Mouse (Mus musculus) midbrain, embryonic 16.5 days (tissue): Measurements from ENCODE around the gene Sytl2. TPM values are rescaled to one million over a fixed set of nuclear protein-coding genes. Genes with fewer than 3 reads are reported as not detected.
A peak's percentile ranks its signal among the peaks of the same experiment; 100 is the strongest.

ENCODE experiments used
- ATAC-seq: fragments of 200-750 bp; cut with Nextera tagmentation; 2 replicates; pipeline ENCODE4 v1.8.0; 2017; ENCODE audit warnings: moderate TSS enrichment
- H3K27ac ChIP-seq: fragments of 300-500 bp; sonication (generic); 2 replicates; pipeline ENCODE4 v1.5.1; 2014; ENCODE audit warnings: mild to moderate bottlenecking, low read length, mixed read lengths
- H3K27me3 ChIP-seq: fragments of 300-500 bp; sonication (generic); 2 replicates; pipeline ENCODE4 v1.6.1; 2014; ENCODE audit warnings: low read depth, low read length, mixed read lengths; ENCODE audit not compliant: control insufficient read depth, insufficient read depth
- H3K36me3 ChIP-seq: fragments of 300-500 bp; sonication (generic); 2 replicates; pipeline ENCODE4 v1.6.1; 2014; ENCODE audit warnings: mild to moderate bottlenecking, low read length, moderate library complexity, mixed read lengths; ENCODE audit not compliant: control insufficient read depth, insufficient read depth
- H3K4me1 ChIP-seq: fragments of 300-500 bp; sonication (generic); 2 replicates; pipeline ENCODE4 v1.6.1; 2014; ENCODE audit warnings: mild to moderate bottlenecking, low read length, mixed read lengths; ENCODE audit not compliant: control insufficient read depth, insufficient read depth
- H3K4me2 ChIP-seq: fragments of 300-500 bp; sonication (generic); 2 replicates; pipeline ENCODE4 v1.6.1; 2014; ENCODE audit warnings: mild to moderate bottlenecking, low read length, mixed read lengths
- H3K4me3 ChIP-seq: fragments of 300-500 bp; sonication (generic); 2 replicates; pipeline ENCODE4 v1.5.1; 2014; ENCODE audit warnings: low read depth, mild to moderate bottlenecking, low read length, moderate library complexity, mixed read lengths
- H3K9ac ChIP-seq: fragments of 300-500 bp; sonication (generic); 2 replicates; pipeline ENCODE4 v1.6.1; 2014; ENCODE audit warnings: low read depth, low read length, mixed read lengths
- H3K9me3 ChIP-seq: fragments of 300-500 bp; sonication (generic); replicated peaks from 2 replicates; pipeline ENCODE4 v1.6.1; 2014; ENCODE audit warnings: mild to moderate bottlenecking, low read length, mixed read lengths; ENCODE audit not compliant: control insufficient read depth, poor library complexity, severe bottlenecking
- WGBS: fragments of 180-500 bp; shearing (Covaris S2); extraction: QIAGEN DNeasy Blood & Tissue Kit; methylation state at CpG from one replicate; pipeline ENCODE4 v1.1.7; 2014; 5-methylcytosine and 5-hydroxymethylcytosine counted together
- polyA plus RNA-seq: library from polyadenylated mRNA; unstranded; fragments of >200 nt; fragmentation: Nextera tagmentation; extraction: Ambion mirVana; gene quantifications from 2 replicates; pipeline ENCODE4 v1.2.1, GENCODE M21; 2015

Gene Sytl2
- polyA plus RNA-seq, 1 experiment from 2014 or later, result 8.4 TPM

DNA sequence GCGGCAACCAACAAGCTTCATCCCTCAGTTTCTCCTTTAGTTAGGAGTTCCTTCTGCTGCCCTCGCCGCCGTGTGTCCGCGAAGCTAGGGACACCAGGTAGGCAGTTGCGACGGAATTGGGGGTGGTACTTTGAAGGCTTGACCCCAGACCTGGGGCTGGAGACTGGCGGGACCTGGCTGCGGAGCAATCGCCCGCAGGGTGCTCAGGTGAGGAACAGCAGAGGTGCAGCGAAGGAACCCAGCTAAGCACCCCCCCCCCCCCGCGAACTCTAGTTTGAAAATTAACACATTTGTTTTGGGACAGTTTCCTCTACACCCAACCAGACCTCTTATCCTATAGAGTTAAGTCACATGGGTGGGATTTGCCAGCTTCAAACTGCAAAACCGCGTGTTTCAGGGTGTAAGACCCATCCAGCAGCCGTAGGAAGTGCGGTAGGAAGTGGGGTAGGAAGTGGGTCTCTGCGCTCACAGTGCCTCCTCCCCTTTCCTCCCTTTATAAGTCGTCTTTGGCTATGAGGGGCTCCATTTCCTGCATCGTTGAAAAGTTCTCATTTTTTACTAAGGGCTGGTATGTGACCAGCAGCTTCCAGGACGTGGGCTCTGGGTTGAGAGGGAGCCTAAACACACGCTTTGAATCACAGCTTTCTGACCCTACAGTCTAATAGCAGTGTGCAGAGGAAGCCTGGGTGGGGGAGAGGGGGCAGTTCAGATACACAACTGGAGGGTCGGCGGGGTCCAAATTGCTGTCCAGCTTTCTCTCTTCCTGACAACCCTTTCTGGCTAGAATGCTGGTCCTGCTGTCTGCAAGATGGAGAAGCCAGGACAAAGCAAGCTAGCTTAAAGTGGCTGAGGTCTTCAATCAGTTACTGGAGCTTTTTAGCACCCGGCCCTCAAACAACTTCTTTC is 848 bp downstream of the Sytl2 start:
- peaks cover 6% of the 10 kb centered on the region for H3K4me1 ChIP-seq
- peaks cover 9% of the 10 kb centered on the region; the same call in 1 of the 2 replicates for H3K27me3 ChIP-seq
- WGBS, result 5% methylated on average over 27 of the region's 27 CpGs
- peak overlapping the region; percentile 96 for H3K4me2 ChIP-seq
- H3K4me3 ChIP-seq, result peak overlapping the region; percentile 56
- no peak overlapping the region for H3K27ac ChIP-seq
- ATAC-seq, result peak; percentile 67
- H3K9me3 ChIP-seq, result no peaks in the 10 kb centered on the region
- peak overlapping the region; percentile 65 for H3K9ac ChIP-seq
- no peaks in the 10 kb centered on the region for H3K36me3 ChIP-seq

DNA sequence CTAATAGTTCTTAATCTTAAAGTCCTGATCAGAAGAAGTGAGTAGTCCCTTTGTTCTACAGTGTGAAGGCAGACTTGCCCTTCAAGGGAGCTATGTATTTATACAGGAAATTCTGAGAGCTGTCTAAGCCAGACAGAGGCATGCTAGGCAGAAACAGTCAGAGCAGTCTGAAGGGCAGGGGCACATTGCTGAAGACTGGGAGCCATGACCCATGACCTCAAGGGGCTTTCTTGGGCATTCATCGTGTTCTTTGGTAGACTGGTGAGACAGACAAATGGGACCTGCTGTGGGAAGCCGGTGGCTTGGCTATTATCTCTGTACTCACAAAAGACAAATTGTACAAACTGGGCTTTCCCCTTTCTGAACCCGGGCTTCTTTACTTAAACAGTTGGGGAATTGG is 4.0 kb downstream of the Sytl2 start:
- no peaks in the 10 kb centered on the region for H3K9me3 ChIP-seq
- WGBS, result 0% methylated on average over 3 of the region's 3 CpGs
- no peak overlapping the region for H3K4me2 ChIP-seq
- peaks cover 9% of the 10 kb centered on the region; the same call in 1 of the 2 replicates for H3K27me3 ChIP-seq
- H3K36me3 ChIP-seq, result no peaks in the 10 kb centered on the region
- no peak for ATAC-seq
- H3K4me3 ChIP-seq, result no peak overlapping the region
- no peak overlapping the region for H3K9ac ChIP-seq
- no peak overlapping the region for H3K27ac ChIP-seq
- H3K4me1 ChIP-seq, result peaks cover 6% of the 10 kb centered on the region

DNA sequence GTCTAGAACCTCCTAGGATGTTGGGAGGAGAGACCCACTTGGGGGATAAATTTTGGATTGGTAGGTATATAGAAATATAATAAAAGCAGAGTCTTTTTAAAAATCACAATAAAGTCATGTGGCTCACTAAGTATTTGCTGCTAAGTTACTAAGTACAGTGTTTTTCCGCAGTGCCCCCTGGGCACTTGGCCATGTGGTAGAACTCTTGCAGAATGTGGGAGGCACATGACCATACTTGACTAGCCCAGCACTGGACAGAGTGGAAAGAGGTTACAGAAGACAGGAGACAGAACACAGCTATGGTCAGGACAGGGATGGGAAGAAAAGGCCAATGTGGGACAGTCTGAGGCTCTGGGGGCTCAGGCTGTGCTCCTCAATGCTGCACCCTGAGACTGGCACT is 4.9 kb downstream of the Sytl2 start:
- ATAC-seq, result no peak
- no peak overlapping the region for H3K4me3 ChIP-seq
- peaks cover 9% of the 10 kb centered on the region; the same call in 1 of the 2 replicates for H3K27me3 ChIP-seq
- no peaks in the 10 kb centered on the region for H3K36me3 ChIP-seq
- H3K9ac ChIP-seq, result no peak overlapping the region
- 90% methylated on average over 1 of the region's 1 CpGs for WGBS
- H3K4me1 ChIP-seq, result peaks cover 6% of the 10 kb centered on the region
- no peaks in the 10 kb centered on the region for H3K9me3 ChIP-seq
- H3K27ac ChIP-seq, result no peak overlapping the region
- H3K4me2 ChIP-seq, result no peak overlapping the region

DNA sequence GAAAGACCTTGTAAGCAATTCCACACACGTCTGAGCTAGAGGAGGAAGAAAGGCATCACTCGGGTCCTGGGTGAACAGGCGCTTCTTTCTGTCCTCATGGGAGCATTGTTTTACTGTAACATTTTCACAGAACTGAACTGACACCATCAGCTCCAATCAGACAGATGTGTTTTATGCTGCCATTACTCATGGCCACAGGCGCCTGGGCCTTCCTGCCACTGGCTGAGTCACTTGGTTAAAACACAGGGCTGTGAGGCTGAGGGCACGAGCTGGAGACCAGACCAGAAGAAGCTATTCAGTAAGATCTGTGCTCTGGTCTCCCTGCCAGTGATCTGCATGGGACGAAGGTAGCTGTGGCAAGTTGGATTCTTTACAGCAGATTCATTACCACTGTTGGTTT is 6.0 kb downstream of the Sytl2 start:
- ATAC-seq, result no peak
- WGBS, result 72% methylated on average over 6 of the region's 6 CpGs
- no peak overlapping the region for H3K27ac ChIP-seq
- H3K9ac ChIP-seq, result no peak overlapping the region
- H3K36me3 ChIP-seq, result no peaks in the 10 kb centered on the region
- H3K4me2 ChIP-seq, result no peak overlapping the region
- H3K9me3 ChIP-seq, result no peaks in the 10 kb centered on the region
- H3K4me1 ChIP-seq, result peaks cover under 1% of the 10 kb centered on the region; the same call in 1 of the 2 replicates
- peaks cover 4% of the 10 kb centered on the region; the same call in 1 of the 2 replicates for H3K27me3 ChIP-seq
- H3K4me3 ChIP-seq, result no peak overlapping the region

DNA sequence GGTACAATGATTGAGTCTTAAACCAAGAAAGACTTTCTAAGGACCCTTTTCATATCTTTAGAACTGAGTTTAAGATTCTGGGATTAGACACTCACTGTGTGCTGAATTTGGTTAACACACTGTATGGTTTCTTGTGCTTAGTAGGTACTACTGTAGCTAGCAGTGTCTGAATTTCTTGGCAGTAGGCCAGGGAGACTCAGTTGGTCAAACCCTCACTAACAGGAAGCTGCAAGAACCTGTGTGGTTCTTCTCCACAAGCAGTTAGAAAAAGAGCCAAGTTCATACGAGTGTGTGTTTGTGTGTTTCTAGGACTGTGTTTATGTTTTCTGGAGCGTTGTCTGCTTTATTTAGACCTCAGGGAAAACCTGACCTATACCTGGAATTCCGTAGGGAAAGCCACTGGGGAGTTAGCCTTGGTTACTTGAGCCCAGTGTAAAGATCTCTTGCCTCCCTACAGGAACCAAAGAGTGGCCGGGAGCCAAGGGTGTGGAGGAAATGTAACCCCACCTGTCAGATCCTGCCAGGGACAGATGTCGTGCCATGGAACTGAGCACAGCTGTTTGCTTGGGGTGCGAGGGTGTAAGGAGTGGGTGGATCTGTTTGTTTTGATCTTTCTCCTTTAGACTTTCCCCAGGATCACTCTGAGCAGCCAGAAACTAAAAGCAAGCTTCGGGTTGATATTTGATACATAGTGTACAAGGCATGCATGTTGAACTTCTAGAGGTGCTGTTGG is 10.3 kb downstream of the Sytl2 start:
- no peaks in the 10 kb centered on the region for H3K36me3 ChIP-seq
- H3K27me3 ChIP-seq, result no peaks in the 10 kb centered on the region
- H3K4me1 ChIP-seq, result no peaks in the 10 kb centered on the region
- H3K9me3 ChIP-seq, result no peaks in the 10 kb centered on the region
- 87% methylated on average over 7 of the region's 7 CpGs for WGBS
- H3K27ac ChIP-seq, result no peak overlapping the region
- no peak for ATAC-seq
- no peak overlapping the region for H3K9ac ChIP-seq
- H3K4me2 ChIP-seq, result no peak overlapping the region
- no peak overlapping the region for H3K4me3 ChIP-seq

DNA sequence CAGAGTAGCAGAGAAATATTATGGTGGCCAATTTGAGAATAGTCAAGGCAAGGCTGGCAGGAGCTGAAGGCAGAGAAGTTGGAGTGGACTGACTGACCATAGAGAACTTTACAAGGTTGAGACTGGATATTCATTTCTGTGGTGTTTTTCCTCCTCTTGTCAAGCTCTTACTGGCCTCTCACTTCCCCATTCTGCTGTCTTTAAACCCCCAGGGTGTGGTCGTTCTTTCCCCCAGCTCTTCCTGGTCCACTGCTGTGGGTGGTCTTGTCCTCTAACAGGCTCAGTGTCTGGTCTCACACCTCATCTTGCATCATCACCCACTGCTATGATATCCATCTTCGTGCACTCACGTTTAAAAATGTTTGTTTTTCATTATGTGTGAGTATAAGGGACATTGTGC is 11.4 kb downstream of the Sytl2 start:
- Histone ChIP-seq H3K9ac (no peak overlapping the region), H3K36me3 (no peaks in the 10 kb centered on the region), H3K4me1 (no peaks in the 10 kb centered on the region), H3K27me3 (no peaks in the 10 kb centered on the region), H3K9me3 (no peaks in the 10 kb centered on the region), H3K4me3 (no peak overlapping the region), H3K4me2 (no peak overlapping the region), H3K27ac (no peak overlapping the region)
- ATAC-seq, result no peak
- whole genome bisulfite sequencing, result 75% methylated on average over 3 of the region's 3 CpGs

DNA sequence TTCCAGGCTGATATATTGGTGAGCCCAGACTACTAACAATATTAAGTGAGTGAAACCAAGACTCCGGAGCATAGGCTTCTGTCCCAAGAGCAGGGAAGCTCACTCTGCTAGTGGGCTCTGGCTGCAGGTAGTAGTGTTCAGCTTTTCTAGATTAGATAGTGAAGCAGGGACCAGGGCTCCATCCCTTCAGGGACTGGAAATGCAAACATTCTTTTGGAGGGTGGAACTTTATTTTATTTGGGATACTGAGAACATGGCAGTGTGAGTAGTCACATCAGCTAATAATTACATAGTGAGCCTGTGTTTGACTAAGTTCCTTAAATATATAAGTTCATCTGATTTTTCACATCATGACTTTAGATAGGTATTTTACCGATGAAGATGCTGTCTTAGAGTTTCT is 14.8 kb downstream of the Sytl2 start:
- H3K4me3 ChIP-seq, result no peak overlapping the region
- no peaks in the 10 kb centered on the region for H3K4me1 ChIP-seq
- H3K36me3 ChIP-seq, result no peaks in the 10 kb centered on the region
- H3K4me2 ChIP-seq, result no peak overlapping the region
- no peaks in the 10 kb centered on the region for H3K27me3 ChIP-seq
- ATAC-seq, result no peak
- H3K9ac ChIP-seq, result no peak overlapping the region
- no peak overlapping the region for H3K27ac ChIP-seq
- no peaks in the 10 kb centered on the region for H3K9me3 ChIP-seq
- WGBS, result 97% methylated on average over 2 of the region's 2 CpGs

DNA sequence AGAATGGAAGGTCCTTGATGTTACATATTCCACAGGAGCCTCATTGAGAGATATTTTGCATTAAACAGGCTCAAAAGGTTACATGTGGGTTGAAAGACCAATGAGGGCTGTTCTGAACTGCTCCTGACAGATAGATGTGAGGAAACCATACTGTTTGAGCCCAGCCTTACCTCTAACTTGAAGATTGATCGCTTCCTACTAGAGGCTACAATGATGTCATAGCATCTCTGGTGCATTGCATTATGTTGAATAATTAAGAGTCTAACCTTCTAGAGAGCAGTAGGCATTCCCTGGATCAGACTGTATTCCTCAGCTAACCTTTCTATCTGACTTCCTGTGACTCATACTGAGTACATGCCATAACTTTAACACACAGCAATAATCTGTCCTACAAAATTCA is 17.4 kb downstream of the Sytl2 start:
- Histone ChIP-seq H3K27ac (no peak overlapping the region), H3K4me2 (no peak overlapping the region), H3K4me3 (no peak overlapping the region), H3K36me3 (no peaks in the 10 kb centered on the region), H3K4me1 (no peaks in the 10 kb centered on the region), H3K9ac (no peak overlapping the region), H3K27me3 (no peaks in the 10 kb centered on the region), H3K9me3 (no peaks in the 10 kb centered on the region)
- no peak for ATAC-seq
- 100% methylated on average over 1 of the region's 1 CpGs for WGBS

DNA sequence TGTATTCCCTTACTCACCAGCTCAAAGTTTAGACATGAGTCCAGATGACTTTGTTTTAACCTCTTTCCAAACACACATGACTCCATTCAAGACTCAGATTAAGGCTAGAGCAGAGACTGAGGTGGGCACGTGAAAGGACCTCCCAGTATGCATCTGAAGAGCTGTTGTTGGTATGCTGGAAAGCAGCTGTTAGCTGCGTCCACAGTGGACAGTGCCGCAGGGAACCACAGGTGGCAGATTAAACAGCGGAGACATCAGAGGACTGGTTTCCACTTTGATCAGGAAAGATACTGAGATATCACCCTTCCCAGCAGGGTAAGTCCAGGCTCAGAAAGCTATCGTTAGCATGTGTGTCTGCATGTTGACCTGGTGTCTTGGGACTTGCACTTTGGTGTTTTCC is 18.1 kb downstream of the Sytl2 start:
- Histone ChIP-seq H3K4me2 (no peak overlapping the region), H3K36me3 (no peaks in the 10 kb centered on the region), H3K4me3 (no peak overlapping the region), H3K27me3 (no peaks in the 10 kb centered on the region), H3K27ac (no peak overlapping the region), H3K9ac (no peak overlapping the region), H3K9me3 (no peaks in the 10 kb centered on the region), H3K4me1 (no peaks in the 10 kb centered on the region)
- no peak for ATAC-seq
- 36% methylated on average over 5 of the region's 5 CpGs for WGBS
